Mouse (Mus musculus) adrenal gland (tissue): ENCODE data around the gene Sult2b1.

Experiments used
- intact Hi-C: fragments of 180-260 bp; cut with DNase I; formaldehyde crosslinking; loops from one replicate; pipeline ENCODE4 v1.15.1; 2025

The Sult2b1 gene

DNA sequence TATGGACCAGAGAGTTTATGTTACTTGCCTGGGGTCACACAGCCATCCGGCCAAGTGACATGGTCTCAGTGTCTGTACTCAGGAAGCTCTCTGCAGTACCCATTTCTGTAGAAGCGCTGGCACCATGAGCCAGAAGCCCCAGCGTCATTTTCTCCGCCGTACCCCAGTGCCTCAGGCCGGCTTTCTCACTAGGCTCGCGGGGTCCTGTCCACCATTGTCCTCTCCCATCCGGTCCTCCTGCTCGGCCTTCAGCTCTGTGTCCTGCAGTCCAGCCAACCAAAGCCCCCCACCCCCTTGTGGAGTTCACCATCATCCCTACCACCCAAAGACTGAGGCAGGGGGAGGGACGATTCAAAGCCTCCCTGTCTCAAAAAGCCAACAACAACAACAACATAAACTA is 82.9 kb downstream of the Sult2b1 start:
- intact Hi-C loops: no loop called here

DNA sequence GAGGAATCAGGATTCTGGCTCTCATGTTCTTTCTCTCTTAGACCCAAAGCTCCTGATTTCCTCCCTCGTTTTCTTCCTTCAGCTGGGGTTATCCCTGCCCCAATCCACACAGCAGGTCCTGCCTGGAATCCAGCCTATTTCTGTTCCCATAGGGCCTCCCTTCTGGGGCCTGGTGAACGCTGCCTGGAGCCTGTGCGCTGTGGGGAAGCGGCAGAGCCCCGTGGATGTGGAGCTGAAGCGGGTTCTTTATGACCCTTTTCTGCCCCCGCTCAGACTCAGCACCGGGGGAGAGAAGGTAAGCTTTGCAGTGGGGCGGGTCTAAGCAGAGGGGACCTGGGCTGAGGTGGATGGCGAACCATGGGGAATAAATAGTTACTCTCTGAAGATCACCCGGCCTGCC is 83.4 kb downstream of the Sult2b1 start:
- intact Hi-C loops: no loop called here

DNA sequence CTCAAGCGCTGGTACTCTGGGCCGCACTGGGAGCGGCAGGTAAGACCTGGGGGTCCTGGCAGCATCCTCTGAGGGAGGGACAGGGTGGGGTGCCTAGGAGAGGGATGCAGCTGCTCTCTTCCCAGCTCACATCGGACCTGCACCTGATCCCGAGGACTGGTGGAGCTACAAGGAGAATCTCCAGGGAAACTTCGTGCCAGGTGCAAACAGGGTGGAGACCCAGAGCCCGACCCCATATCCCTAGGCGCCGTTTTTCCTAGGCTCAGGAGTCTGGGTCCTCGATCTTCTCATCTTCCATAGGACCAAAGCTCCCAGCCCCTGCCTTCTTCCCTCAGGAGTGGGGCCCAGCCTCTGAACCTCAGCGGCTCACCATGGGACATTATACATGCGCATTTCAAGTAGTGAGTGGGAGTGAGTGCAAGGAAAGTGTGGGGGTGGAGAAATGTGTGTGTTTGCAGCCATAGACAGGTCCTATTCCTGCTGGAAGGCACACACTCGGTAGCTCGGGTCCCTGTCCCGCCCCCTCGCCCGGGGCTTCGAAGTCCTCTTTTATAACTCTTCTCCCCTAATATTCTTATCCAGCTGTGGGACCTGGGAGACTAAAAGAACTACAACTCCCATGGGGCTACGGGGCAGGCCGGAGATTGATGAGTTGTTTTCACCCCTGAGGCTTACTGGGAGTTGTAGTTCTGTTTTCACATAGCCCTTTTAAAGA is 84.0 kb downstream of the Sult2b1 start:
- intact Hi-C loops: no loop called here

DNA sequence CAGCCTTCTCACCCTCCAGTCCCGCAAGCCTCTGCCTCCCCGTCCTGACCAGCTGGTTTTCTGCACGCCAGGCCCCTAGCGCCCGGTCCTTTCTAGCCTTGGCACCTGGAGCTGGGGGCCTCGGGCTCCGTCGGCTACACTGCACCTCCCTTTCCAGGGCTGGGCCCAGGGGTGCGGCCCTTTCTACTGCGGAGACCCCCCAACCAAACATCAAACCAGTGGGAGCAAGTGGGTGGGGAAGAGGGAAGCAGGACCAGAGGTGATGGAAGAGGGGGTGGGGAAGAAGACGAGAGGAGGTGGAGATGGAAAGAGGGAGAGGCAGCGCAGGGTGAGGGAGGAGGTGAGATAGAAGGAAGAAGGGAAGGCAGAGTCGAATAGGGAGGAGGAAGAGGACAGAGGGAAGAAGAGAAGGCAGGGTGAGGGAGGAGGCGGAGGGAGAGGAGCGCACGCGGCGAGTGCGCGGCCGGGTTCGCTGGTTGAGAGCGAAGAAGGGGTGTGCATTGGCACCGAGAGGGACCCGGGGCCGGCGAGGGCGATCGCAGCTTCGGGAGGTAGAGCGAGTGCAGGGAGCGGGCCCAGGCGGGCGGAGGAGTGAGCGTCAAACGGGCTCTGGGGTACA is 84.8 kb downstream of the Sult2b1 start, which contains the start of gene Car11:
Car11 (plus strand) TSS at position 321 of the 619 bp plus-strand sequence.
- intact Hi-C loops: no loop called here

DNA sequence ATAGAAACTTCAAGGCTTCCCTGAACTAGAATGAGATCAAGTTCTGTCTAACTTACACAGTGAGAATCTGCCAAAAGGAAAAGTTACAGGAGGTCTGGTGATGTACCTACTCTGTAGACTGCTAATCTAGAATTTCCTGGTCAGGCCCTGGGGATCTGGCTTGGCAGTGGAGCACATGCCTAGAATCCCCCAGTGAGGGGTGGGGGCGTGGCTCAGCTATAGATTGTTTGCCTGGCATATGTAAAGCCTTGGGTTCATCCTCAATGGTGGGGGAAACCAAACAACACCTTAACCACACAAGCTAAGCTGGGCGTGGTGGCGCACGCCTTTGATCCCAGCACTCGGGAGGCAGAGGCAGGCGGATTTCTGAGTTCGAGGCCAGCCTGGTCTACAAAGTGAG is 86.6 kb downstream of the Sult2b1 start:
- intact Hi-C loops: no loop called here

DNA sequence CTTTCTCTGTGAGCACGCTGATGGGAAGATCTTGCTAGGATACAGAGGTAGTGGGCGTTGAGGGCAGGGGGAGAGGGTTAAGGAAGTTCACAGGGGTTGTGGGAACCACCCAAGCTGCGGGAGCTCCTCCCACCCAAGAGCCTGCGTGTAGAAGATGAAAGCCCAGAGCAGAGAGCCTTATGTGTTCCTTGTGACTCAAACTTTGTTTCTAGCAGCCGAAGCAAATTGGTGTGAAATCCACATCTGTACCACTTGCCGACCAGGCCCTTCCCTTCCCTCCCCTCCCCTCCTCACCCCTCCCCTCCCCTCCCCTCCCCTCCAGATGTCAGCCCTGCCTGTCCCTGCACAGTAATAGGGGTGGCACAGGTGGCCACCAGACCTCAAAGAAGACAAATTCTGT is 89.4 kb downstream of the Sult2b1 start:
- intact Hi-C loops: no loop called here

DNA sequence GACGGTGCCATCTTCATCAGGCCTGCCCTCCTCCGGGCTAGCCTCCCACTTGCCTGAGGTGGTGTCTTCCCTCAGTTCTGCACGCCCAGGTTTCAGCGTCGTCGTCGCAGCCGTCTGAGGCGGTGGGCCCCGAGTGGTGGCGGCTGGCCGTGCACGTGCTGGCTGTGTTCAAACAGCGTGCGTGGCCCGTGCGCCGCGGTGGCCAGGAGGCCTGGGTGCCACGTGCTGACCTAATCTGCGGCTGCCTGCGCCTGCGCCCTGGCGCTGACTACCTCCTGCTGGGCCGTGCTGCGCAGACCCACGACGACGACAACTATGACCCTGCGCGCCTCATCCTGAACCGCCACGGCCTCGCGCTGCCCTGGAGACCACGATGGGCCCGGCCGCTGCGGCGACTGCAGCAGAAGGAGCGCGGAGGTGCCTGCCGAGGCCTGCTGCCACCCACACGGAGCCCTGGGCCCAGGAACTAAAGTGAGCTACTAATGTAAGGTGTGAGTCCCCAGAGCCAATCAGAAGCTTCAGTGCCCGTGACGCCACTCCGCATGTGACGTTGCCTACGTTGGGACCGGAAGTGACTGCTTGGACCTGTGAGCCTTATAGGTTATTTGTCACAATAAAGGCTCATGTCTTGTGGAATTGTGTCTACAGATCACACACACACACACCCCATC is 90.4 kb downstream of the Sult2b1 start, which contains the start of gene Sec1:
Sec1 (minus strand) TSS at position 482 of the 671 bp plus-strand sequence.
- intact Hi-C loops: no loop called here

DNA sequence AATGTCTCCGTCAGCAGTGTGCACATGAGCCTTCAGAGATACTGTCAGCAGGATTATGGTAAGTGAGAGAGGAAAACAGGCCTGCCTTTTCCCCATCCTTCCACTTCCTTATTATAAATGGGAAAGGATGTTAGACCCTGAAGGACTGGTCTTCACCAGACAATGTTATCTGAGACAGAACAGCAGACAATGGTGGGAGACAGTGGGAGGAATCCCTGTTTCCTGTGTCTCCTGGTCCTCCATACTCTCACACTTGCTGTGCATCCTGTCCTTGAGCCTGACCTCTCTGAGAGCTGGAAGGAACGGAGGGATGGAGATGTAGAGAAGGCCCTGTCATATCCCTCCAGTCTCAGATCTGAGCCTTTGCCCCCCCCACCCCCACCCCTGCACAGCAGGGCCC is 92.1 kb downstream of the Sult2b1 start:
- intact Hi-C loops: no loop called here

DNA sequence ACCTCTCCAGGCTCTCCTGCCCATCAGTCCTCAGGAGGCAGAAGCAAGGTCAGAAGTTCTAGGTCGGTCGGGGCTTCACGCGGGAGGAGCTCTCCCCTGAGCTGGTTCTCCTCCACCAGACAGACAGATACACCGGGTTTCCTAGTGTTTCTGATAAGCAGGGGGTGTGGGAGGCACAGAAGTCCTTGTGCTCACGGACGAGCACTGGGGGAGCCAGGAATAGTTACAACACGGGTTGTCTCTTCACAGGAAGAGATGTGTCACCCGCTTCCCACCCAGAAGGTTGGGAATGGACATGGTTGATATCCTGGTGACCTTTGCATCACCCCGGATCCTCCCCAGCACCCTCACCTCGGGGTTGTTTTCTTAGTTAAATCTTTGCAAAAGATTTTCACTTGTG is 94.7 kb downstream of the Sult2b1 start:
- intact Hi-C loops: no loop called here

DNA sequence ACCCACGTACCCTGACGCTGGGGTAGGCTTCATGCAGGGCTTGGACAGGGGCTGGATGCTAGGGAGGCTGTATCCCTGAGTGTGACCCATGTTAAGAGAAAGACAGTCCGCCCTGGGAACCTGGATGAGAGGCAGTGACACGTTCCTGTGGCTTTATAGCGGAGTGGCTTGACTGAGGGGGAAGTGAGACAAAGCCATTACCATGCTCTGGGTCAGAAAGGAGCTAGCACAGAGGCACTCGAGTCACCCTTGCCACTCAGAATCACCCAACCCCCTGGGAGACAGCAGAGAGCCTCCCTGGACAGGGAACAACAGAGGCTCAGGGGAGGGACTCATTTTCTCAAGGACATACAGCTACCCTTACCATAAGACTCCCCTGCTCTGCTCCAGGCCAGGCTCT is 95.4 kb downstream of the Sult2b1 start:
- intact Hi-C loops: no loop called here

DNA sequence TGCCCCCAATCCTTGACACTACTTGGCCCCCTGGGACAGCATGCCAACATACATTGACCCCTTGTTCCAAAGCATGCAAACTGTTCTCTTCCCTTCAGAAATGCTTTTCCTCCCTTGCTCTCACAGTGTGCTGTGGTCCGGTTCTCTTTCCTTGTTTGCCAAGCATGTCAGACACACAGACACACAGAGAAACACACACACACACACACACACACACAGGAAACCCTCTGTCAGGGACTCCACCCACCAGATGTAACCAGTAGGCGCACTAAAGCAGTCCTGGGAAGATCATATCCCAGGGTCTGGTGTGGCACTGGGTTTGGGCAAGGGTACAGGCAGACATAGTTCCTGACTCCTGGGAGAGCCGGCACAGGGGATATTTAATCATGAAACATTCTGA is 97.6 kb downstream of the Sult2b1 start:
- intact Hi-C loops: no loop called here

DNA sequence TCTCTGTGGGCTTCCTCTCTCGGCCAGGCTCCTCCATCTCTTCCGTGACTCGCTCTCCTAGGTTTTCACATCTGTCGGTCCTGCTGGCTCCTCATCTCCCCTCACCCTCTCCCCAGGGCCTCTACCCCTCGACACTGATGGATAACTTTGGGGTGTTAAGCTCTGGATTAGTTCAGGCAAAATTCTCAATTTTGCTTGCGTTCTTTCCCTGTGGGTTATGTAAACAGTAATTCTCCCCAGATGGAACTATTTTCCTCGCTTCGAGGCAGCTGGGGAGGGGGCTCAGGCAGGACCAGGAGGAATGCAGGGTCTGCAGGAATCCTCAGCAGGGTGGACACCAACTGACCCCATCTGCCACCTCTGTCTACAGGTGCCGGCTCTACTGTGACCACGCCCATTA is 98.7 kb downstream of the Sult2b1 start:
- intact Hi-C loops: no loop called here

DNA sequence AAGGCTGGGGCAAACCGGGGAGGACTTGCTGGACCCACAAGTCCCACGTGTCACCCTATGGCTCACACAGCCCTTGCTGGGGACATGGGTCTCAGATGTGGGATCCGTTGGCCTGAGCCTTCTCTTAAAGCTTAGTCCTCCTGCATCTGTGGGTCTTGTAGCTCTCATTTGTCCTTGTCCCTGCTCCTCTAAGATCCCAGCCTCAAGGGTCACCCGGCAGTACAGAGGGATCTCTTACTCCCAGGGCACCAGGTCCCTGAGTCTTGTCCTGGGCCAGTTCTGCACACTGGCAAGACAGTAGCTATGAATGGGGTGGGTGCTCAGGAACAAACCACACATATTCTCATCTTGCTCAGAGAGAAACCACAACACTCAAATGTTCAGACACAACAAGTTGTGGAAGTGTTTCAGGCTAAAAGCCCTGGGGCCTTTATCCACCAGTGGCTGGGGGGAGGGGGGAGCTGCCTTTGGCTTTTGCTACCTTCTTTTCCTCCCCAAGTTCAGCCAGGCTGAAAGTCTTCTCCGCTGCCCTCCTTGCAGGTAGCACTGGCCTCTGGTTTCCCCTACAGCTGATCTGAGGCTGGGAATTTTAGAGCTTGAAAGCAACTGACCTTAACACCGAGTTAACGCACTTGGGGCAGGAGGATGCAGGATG is 100.9 kb downstream of the Sult2b1 start, which contains the start of gene Ntn5:
Ntn5 (plus strand) TSS at position 627 of the 655 bp plus-strand sequence.
- intact Hi-C loops: loop anchor here (5.0 kb wide), 2 partner anchors 41 to 91 kb away; no protein-coding TSS in a partner anchor

DNA sequence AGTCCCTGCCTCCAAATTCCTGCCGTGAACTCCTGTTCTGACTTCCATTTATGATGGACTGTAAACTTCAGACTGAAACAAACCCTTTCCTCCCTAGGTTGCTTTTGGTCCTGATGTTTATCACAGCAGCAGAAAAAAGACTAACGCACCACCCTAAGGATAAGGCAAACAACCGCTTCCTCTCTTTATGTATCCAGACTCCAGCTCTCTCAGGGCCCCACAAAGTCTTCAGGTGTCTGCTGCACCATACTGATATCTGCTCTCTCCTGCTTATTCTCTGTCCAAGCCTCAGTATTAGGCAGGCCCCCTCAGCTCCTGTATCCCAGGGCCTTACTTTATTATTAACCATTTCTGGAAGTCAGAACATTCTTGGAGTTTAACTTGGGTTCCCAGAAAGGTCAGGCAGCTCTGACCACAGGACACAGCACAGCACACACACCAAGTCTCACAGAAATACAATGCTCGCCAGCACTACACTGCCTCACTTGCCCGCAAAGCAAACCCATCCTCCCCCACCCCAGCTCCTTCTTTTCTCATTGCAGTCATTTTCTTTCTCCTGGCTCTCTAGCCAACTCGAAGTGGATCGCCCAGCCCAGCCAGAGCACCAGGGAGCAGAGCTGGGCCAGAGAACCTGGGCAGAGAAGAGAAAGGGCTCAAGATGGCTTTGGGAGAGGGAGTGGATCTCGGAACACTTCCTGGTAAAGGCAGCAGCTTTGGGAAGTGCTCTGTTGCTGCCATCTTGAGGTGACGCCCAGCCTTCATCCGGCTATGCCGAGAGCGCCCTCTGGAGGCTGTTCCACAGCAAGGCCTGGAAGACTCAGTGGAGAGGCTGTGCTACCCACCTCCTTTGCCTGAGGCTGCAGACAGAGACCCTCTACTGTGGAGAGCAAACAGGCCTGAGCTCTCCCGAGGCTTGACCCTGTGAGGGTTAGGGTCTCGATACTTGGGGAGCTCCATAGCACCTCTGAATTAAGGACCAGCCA is 102.0 kb downstream of the Sult2b1 start:
- intact Hi-C loops: loop anchor here (5.0 kb wide), 2 partner anchors 40 to 90 kb away; no protein-coding TSS in a partner anchor

DNA sequence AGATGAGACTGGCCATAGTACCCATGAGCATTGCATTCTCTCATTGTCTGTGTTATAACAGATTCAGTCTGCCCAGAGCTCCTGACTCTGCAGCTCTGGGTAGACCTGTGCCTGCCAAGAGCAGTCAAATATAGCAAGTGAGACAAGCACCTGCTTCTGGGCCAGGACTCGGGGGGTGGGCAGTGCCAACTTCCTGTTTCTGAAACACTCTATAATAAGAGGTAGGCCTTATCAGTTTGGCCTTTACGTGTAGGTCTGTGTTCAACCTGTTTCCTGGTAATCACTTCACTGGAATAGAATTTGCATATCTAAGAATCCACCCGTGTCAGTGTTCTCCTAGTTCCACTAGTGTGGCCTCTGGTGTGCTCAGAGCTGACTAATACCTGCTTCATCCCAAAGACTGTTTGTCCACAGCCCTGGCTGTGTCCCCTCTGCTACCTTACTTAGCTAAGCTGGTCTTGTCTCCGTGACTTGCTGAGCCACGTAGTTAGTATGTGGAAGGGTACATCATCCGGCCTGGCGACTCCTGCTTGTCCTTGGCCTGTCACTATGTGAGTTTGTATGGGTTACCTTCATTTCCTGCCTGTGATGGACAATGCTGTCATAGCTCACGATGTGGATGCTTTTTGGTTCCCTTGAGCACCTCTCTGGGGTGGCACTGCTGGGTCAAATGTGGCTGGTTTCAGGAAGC is 103.3 kb downstream of the Sult2b1 start:
- intact Hi-C loops: loop anchor here (5.0 kb wide), 2 partner anchors 39 to 89 kb away; no protein-coding TSS in a partner anchor
